18 mouse cellular contexts compared by ENCODE assay signal in genomic region chr6:25931148-25931553, GRCm38 (mm10).
DNase-seq lines count a peak whose midpoint lies in the region; ATAC-seq lines count a peak whose summit lies in the region.
"Had no signal": no experiment of that assay in that cellular context is flagged by ENCODE, and none has a peak within 500 bp of the region (broad histone marks: within the 10 kb centered on the region; RNA-seq: fewer than 3 reads in every experiment).

No protein-coding gene starts in this region.

- no peak for ATAC-seq in cerebellum, adult (ENCODE audit: insufficient number of reproducible peaks, low FRiP score, low TSS enrichment)
- ATAC-seq: forebrain, postnatal 0 days; intestine, postnatal 0 days; midbrain, embryonic 13.5 days had no signal

- DNase-seq in ES-CJ7 (ENCODE audit: low read depth, low spot score) (peak; percentile 23), MN1 (ENCODE audit: low spot score) (peak; percentile 96)
- peak; percentile 6 for DNase-seq in mesoderm, embryonic 11.5 days (ENCODE audit: low read depth, low spot score)
- DNase-seq in testis, postnatal 14 days (ENCODE audit: low spot score), result peak; percentile 4
- DNase-seq in kidney, postnatal 14 days, result no peak
- DNase-seq in urinary bladder, postnatal 36 days (ENCODE audit: low spot score in 2 of 2), result no peak
- DNase-seq: adrenal gland, postnatal 10 days; cerebellum, adult 9-10 months; forebrain, postnatal 0 days; gastrocnemius, postnatal 25 days; heart, adult 2 months; kidney, postnatal 4 days; layer of hippocampus, adult 9-11 months; lung, embryonic 14.5 days; thymus, postnatal 14 days had no signal

Comparison
In these comparisons a context has a peak if more than half of its experiments do, and no peak if none do; other contexts are left out.
1. DNase-seq: peak in ES-CJ7 (single experiment), MN1 (single experiment), mesoderm, embryonic 11.5 days (single experiment) and testis, postnatal 14 days (single experiment); none in kidney, postnatal 14 days (single experiment) and urinary bladder, postnatal 36 days (0 of 2).